Mouse (Mus musculus): ENCODE measurements around the gene Tdrd12. TPM values are rescaled to one million over a fixed set of nuclear protein-coding genes. Genes with fewer than 3 reads are reported as not detected.

Gene Tdrd12
- polyA plus RNA-seq, 1 experiment from 2014 or later = 0.62 TPM

DNA sequence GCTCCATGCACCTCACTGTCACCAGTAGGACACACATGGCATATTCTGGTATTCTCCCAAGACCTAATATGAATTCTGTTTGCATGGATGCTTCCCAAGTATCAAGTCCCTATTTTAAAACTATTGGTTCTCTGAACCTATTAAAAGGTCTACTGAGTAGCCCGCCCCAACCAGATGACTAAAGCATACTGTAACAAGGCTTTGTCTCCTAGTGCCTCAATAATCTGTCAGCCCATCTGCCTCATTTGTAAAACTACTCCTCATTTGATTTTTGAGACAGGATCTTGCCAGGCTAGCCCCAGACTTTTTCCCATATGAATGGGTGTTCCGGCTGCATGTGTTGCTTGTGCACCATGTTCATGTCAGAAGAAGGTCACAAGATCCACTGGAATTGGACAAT is 47.4 kb downstream of the Tdrd12 start:
- WGBS = 92% methylated on average over 2 of the region's 2 CpGs
- TF ChIP-seq CTCF (IDR thresholded peaks at IDR 0.05; ENCODE audit: low read depth) = no peak

DNA sequence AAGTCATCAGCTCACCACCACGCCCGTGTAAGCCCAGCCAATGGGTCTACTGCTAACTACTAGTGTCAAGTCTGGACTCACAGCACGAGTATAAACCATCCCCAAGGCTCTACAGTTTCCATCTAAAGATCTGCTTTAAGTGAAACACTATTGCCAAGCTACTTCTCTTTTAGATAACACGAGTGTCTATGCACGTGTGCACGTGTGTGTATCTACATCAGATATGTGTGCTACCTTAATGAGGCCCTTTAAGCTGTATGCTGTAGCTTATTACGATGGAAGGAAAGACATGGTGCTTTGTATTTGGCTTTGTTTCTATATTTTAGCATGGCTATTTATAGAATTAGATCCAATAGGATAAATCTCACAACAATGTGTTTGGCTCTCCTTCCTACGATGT is 51.0 kb downstream of the Tdrd12 start:
- Histone ChIP-seq H3K36me3 (ENCODE audit: insufficient read depth, low read length) (no peaks in the 10 kb centered on the region), H3K9me3 (replicated peaks; ENCODE audit: low read length) (no peaks in the 10 kb centered on the region), H3K27ac (no peak overlapping the region), H3K9ac (ENCODE audit: low read depth, low read length) (no peak overlapping the region), H3K4me2 (ENCODE audit: low read length) (no peak overlapping the region), H3K4me3 (replicated peaks; ENCODE audit: low read depth, low read length) (no peak overlapping the region), H3K27me3 (ENCODE audit: insufficient read depth, low read length) (no peaks in the 10 kb centered on the region), H3K4me1 (replicated peaks; ENCODE audit: insufficient read depth, low read length) (no peaks in the 10 kb centered on the region)
- 83% methylated on average over 8 of the region's 8 CpGs for WGBS
- no peak for TF ChIP-seq CTCF (IDR thresholded peaks at IDR 0.05; ENCODE audit: low read depth)
- DNase-seq (ENCODE audit: low spot score) = no peak
- no peak for ATAC-seq (replicated peaks; ENCODE audit: low FRiP score, low read depth)

More for the DNA sequence above, 47.4 kb downstream of the Tdrd12 start:
- no peak overlapping the region for H3K27ac ChIP-seq
- no peaks in the 10 kb centered on the region for H3K27me3 ChIP-seq (ENCODE audit: insufficient read depth, low read length)
- H3K4me2 ChIP-seq (ENCODE audit: low read length) = no peak overlapping the region
- no peak overlapping the region for H3K9ac ChIP-seq (ENCODE audit: low read depth, low read length)
- ATAC-seq (replicated peaks; ENCODE audit: low FRiP score, low read depth) (no peak), DNase-seq (ENCODE audit: low spot score) (no peak)
- no peaks in the 10 kb centered on the region for H3K36me3 ChIP-seq (ENCODE audit: insufficient read depth, low read length)
- no peaks in the 10 kb centered on the region for H3K9me3 ChIP-seq (replicated peaks; ENCODE audit: low read length)
- no peak overlapping the region for H3K4me3 ChIP-seq (replicated peaks; ENCODE audit: low read depth, low read length)
- no peaks in the 10 kb centered on the region for H3K4me1 ChIP-seq (replicated peaks; ENCODE audit: insufficient read depth, low read length)

DNA sequence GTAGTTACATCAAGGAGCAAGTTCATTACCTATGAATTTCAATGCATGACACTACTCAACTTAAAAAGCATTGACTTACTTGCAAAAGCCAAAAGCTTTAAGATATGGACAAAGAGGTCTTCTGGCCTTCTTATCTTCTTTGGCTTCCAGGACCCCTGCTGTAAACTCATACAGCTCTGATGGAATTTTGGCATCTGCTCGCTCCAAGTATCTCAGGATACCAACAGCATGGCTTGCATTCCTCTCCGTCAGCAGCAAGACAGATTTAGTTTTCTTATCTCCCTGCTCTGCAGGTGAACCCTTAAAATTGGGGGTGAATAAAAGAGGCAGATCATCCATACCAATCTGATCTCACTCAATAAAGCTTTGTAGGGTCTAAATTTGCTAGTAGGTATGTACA is 52.4 kb downstream of the Tdrd12 start:
- H3K9me3 ChIP-seq (replicated peaks; ENCODE audit: low read length) = no peaks in the 10 kb centered on the region
- no peaks in the 10 kb centered on the region for H3K27me3 ChIP-seq (ENCODE audit: insufficient read depth, low read length)
- no peaks in the 10 kb centered on the region for H3K36me3 ChIP-seq (ENCODE audit: insufficient read depth, low read length)
- H3K9ac ChIP-seq (ENCODE audit: low read depth, low read length) = no peak overlapping the region
- H3K27ac ChIP-seq = no peak overlapping the region
- no peak overlapping the region for H3K4me2 ChIP-seq (ENCODE audit: low read length)
- 82% methylated on average over 2 of the region's 2 CpGs for WGBS
- DNase-seq (ENCODE audit: low spot score) = no peak
- ATAC-seq (replicated peaks; ENCODE audit: low FRiP score, low read depth) = no peak
- no peak for TF ChIP-seq CTCF (IDR thresholded peaks at IDR 0.05; ENCODE audit: low read depth)
- no peak overlapping the region for H3K4me3 ChIP-seq (replicated peaks; ENCODE audit: low read depth, low read length)
- H3K4me1 ChIP-seq (replicated peaks; ENCODE audit: insufficient read depth, low read length) = no peaks in the 10 kb centered on the region

DNA sequence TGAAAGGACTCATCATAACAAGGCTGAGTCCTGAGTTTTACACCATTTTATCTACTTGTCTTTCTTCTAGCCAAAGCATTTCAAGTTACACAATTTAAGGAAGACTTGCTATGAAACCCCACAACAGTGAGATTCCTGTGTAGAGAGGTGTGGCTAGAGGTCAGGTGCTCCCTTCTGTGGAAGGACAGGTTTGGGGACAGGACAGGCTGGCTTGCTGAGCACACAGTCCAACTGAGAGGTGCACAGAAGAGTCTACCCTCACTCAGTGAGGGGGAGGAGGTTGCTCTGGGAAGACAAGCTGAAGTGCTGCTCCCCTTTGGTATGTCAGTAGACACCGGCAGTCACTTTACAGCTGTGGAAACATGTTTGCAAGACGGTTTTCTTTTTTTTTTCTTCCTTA is 61.1 kb downstream of the Tdrd12 start:
- 56% methylated on average over 2 of the region's 2 CpGs for WGBS
- Histone ChIP-seq H3K9ac (ENCODE audit: low read depth, low read length) (no peak overlapping the region), H3K4me1 (replicated peaks; ENCODE audit: insufficient read depth, low read length) (no peaks in the 10 kb centered on the region), H3K27ac (no peak overlapping the region), H3K4me2 (ENCODE audit: low read length) (no peak overlapping the region), H3K27me3 (ENCODE audit: insufficient read depth, low read length) (no peaks in the 10 kb centered on the region), H3K4me3 (replicated peaks; ENCODE audit: low read depth, low read length) (no peak overlapping the region), H3K9me3 (replicated peaks; ENCODE audit: low read length) (no peaks in the 10 kb centered on the region), H3K36me3 (ENCODE audit: insufficient read depth, low read length) (no peaks in the 10 kb centered on the region)
- no peak for ATAC-seq (replicated peaks; ENCODE audit: low FRiP score, low read depth)
- DNase-seq (ENCODE audit: low spot score) = no peak
- TF ChIP-seq CTCF (IDR thresholded peaks at IDR 0.05; ENCODE audit: low read depth) = no peak

DNA sequence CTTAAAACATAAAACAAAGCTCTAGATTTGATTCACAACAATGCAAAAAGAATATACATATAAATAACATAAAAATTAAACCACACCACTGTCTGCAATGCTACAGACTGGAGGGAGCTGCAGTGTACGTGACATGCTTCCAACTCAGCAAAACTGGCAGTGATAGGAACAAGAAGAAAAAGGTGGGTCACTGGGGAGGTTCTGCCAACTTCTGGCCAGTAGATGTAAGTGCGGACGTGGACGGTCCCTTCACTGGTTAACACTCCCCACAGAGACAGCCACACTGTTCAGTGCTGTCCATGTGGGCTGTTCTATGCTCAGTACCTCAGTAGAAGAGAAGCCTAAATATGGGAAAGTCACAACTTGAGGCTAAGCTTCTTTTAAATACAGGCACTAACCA is 66.8 kb downstream of the Tdrd12 start:
- H3K27ac ChIP-seq = no peak overlapping the region
- DNase-seq (ENCODE audit: low spot score) (peak; percentile 28), ATAC-seq (replicated peaks; ENCODE audit: low FRiP score, low read depth) (no peak)
- H3K27me3 ChIP-seq (ENCODE audit: insufficient read depth, low read length) = no peaks in the 10 kb centered on the region
- H3K36me3 ChIP-seq (ENCODE audit: insufficient read depth, low read length) = no peaks in the 10 kb centered on the region
- no peaks in the 10 kb centered on the region for H3K9me3 ChIP-seq (replicated peaks; ENCODE audit: low read length)
- H3K4me3 ChIP-seq (replicated peaks; ENCODE audit: low read depth, low read length) = no peak overlapping the region
- no peaks in the 10 kb centered on the region for H3K4me1 ChIP-seq (replicated peaks; ENCODE audit: insufficient read depth, low read length)
- H3K4me2 ChIP-seq (ENCODE audit: low read length) = no peak overlapping the region
- WGBS = 34% methylated on average over 4 of the region's 4 CpGs
- no peak overlapping the region for H3K9ac ChIP-seq (ENCODE audit: low read depth, low read length)
- peak; percentile 45; the same call in 1 of the 2 replicates for TF ChIP-seq CTCF (IDR thresholded peaks at IDR 0.05; ENCODE audit: low read depth)

DNA sequence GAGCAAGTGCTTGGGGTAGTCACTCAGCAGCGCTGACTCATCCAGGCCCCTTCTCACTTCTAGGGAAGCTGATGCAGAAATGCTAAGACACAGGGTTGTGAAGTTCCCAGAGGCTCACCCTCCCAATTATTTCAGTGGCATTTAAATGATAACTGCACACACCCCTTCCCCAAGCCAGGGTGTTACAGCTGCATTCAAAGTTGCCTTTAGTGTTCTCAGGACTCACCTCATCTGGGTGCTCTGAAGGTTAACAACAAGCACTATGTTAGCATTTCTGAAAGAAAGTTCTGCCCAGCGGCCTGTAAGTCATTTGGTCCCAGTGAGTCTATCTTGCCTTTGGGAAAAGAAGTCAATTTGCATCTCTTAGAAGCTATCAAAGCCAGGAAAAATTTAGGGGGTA is 69.7 kb downstream of the Tdrd12 start:
- Histone ChIP-seq H3K27ac (no peak overlapping the region), H3K27me3 (ENCODE audit: insufficient read depth, low read length) (no peaks in the 10 kb centered on the region), H3K9me3 (replicated peaks; ENCODE audit: low read length) (no peaks in the 10 kb centered on the region), H3K36me3 (ENCODE audit: insufficient read depth, low read length) (no peaks in the 10 kb centered on the region), H3K4me3 (replicated peaks; ENCODE audit: low read depth, low read length) (no peak overlapping the region), H3K4me1 (replicated peaks; ENCODE audit: insufficient read depth, low read length) (no peaks in the 10 kb centered on the region), H3K4me2 (ENCODE audit: low read length) (no peak overlapping the region), H3K9ac (ENCODE audit: low read depth, low read length) (no peak overlapping the region)
- ATAC-seq (replicated peaks; ENCODE audit: low FRiP score, low read depth) = no peak
- TF ChIP-seq CTCF (IDR thresholded peaks at IDR 0.05; ENCODE audit: low read depth) = no peak
- DNase-seq (ENCODE audit: low spot score) = no peak
- 57% methylated on average over 2 of the region's 2 CpGs for WGBS

DNA sequence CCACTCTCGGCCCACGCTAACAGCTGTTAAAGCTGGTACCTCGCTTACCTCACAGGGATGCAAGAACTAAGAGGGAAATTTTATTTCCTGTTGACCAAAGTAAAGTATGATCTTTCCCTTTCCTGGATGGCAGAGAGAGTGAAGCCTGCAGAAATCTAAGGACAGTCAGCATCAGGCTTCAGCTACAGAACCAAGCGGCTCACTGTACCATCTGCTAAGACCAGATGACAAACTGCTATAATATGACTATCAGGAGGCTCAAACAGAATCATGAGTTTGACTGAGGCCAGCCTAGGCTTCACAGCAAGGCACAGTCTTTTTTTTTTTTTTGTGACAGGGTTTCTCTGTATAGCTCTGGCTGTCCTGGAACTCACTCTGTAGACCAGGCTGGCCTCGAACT is 72.5 kb downstream of the Tdrd12 start:
- no peaks in the 10 kb centered on the region for H3K36me3 ChIP-seq (ENCODE audit: insufficient read depth, low read length)
- no peak for ATAC-seq (replicated peaks; ENCODE audit: low FRiP score, low read depth)
- H3K27me3 ChIP-seq (ENCODE audit: insufficient read depth, low read length) = no peaks in the 10 kb centered on the region
- no peak for TF ChIP-seq CTCF (IDR thresholded peaks at IDR 0.05; ENCODE audit: low read depth)
- H3K27ac ChIP-seq = no peak overlapping the region
- 93% methylated on average over 5 of the region's 5 CpGs for WGBS
- H3K4me1 ChIP-seq (replicated peaks; ENCODE audit: insufficient read depth, low read length) = no peaks in the 10 kb centered on the region
- no peak overlapping the region for H3K9ac ChIP-seq (ENCODE audit: low read depth, low read length)
- H3K4me2 ChIP-seq (ENCODE audit: low read length) = no peak overlapping the region
- no peak overlapping the region for H3K4me3 ChIP-seq (replicated peaks; ENCODE audit: low read depth, low read length)
- H3K9me3 ChIP-seq (replicated peaks; ENCODE audit: low read length) = no peaks in the 10 kb centered on the region
- DNase-seq (ENCODE audit: low spot score) = no peak
